Mouse (Mus musculus) hindbrain, embryonic 12.5 days (tissue): ENCODE results near the gene Gm44511. TPM values are rescaled to one million over a fixed set of nuclear protein-coding genes. Genes with fewer than 3 reads are reported as not detected.

Source experiments
- ATAC-seq: fragments of 200-750 bp; cut with Nextera tagmentation; 2 replicates; pipeline ENCODE4 v1.8.0; 2017; ENCODE audit warnings: moderate TSS enrichment; ENCODE audit not compliant: low FRiP score
- H3K27ac ChIP-seq: fragments of 300-500 bp; sonication (generic); 2 replicates; pipeline ENCODE4 v1.5.1; 2016; ENCODE audit warnings: mild to moderate bottlenecking
- H3K27me3 ChIP-seq: fragments of 300-500 bp; sonication (generic); 2 replicates; pipeline ENCODE4 v1.6.1; 2016; ENCODE audit warnings: mild to moderate bottlenecking
- H3K36me3 ChIP-seq: fragments of 300-500 bp; sonication (generic); 2 replicates; pipeline ENCODE4 v1.6.1; 2016; ENCODE audit warnings: mild to moderate bottlenecking
- H3K4me1 ChIP-seq: fragments of 300-500 bp; sonication (generic); 2 replicates; pipeline ENCODE4 v1.6.1; 2016
- H3K4me2 ChIP-seq: fragments of 300-500 bp; sonication (generic); replicated peaks from 2 replicates; pipeline ENCODE4 v1.6.1; 2016; ENCODE audit warnings: mild to moderate bottlenecking
- H3K4me3 ChIP-seq: fragments of 300-500 bp; sonication (generic); 2 replicates; pipeline ENCODE4 v1.5.1; 2016; ENCODE audit warnings: mild to moderate bottlenecking
- H3K9ac ChIP-seq: fragments of 300-500 bp; sonication (generic); 2 replicates; pipeline ENCODE4 v1.6.1; 2016; ENCODE audit warnings: mild to moderate bottlenecking, moderate library complexity
- H3K9me3 ChIP-seq: fragments of 300-500 bp; sonication (generic); replicated peaks from 2 replicates; pipeline ENCODE4 v1.6.1; 2016; ENCODE audit warnings: mild to moderate bottlenecking
- WGBS: fragments of 180-500 bp; shearing (Covaris S2); methylation state at CpG from one replicate; pipeline ENCODE4 v1.1.7; 2016; 5-methylcytosine and 5-hydroxymethylcytosine counted together
- polyA plus RNA-seq: library from polyadenylated mRNA; unstranded; fragments of >200 nt; fragmentation: Nextera tagmentation; extraction: Ambion mirVana; gene quantifications from 2 replicates; pipeline ENCODE4 v1.2.1, GENCODE M21; 2016

The Gm44511 gene
- polyA plus RNA-seq, 1 experiment from 2014 or later: not detected

- Histone ChIP-seq H3K4me3 (peak overlapping the region; percentile 72), H3K4me1 (peaks cover 23% of the 10 kb centered on the region), H3K9ac (peak overlapping the region; percentile 8; the same call in 1 of the 2 replicates), H3K27me3 (no peaks in the 10 kb centered on the region), H3K36me3 (no peaks in the 10 kb centered on the region), H3K27ac (peak overlapping the region; percentile 58), H3K9me3 (no peaks in the 10 kb centered on the region), H3K4me2 (peak overlapping the region; percentile 55)
- WGBS: 0% methylated on average over 17 of the region's 17 CpGs
- peak; percentile 13 for ATAC-seq
Observed at GRCm38 (mm10) chr6:128839266-128839771, 13.2 kb upstream of the Gm44511 start.

GRCm38 (mm10) chr6:128838342-128839265, 12.5 kb upstream of the Gm44511 start:
- peak overlapping the region; percentile 72 for H3K4me3 ChIP-seq
- no peaks in the 10 kb centered on the region for H3K27me3 ChIP-seq
- peak overlapping the region; percentile 73 for H3K9ac ChIP-seq
- H3K9me3 ChIP-seq: no peaks in the 10 kb centered on the region
- peaks cover 20% of the 10 kb centered on the region for H3K4me1 ChIP-seq
- peak overlapping the region; percentile 55 for H3K4me2 ChIP-seq
- H3K36me3 ChIP-seq: no peaks in the 10 kb centered on the region
- peak overlapping the region; percentile 86 for H3K27ac ChIP-seq
- ATAC-seq: peak; percentile 43
- WGBS: under 1% methylated on average over 49 of the region's 49 CpGs

GRCm38 (mm10) chr6:128837454-128838341, 11.6 kb upstream of the Gm44511 start:
- Histone ChIP-seq H3K9me3 (no peaks in the 10 kb centered on the region), H3K9ac (peak overlapping the region; percentile 54), H3K4me2 (peak overlapping the region; percentile 55), H3K4me1 (peaks cover 20% of the 10 kb centered on the region), H3K4me3 (peak overlapping the region; percentile 72), H3K27ac (peak overlapping the region; percentile 70), H3K36me3 (no peaks in the 10 kb centered on the region), H3K27me3 (no peaks in the 10 kb centered on the region)
- 2% methylated on average over 14 of the region's 14 CpGs for WGBS
- ATAC-seq: peak; percentile 33

GRCm38 (mm10) chr6:128836955-128837334, 10.8 kb upstream of the Gm44511 start:
- ATAC-seq: no peak
- H3K4me2 ChIP-seq: peak overlapping the region; percentile 55
- whole genome bisulfite sequencing: 89% methylated on average over 6 of the region's 6 CpGs
- H3K27me3 ChIP-seq: no peaks in the 10 kb centered on the region
- H3K27ac ChIP-seq: no peak overlapping the region
- H3K9ac ChIP-seq: no peak overlapping the region
- peak overlapping the region; percentile 72 for H3K4me3 ChIP-seq
- peaks cover 18% of the 10 kb centered on the region for H3K4me1 ChIP-seq
- no peaks in the 10 kb centered on the region for H3K9me3 ChIP-seq
- H3K36me3 ChIP-seq: no peaks in the 10 kb centered on the region

- no peaks in the 10 kb centered on the region for H3K9me3 ChIP-seq
- no peak overlapping the region for H3K4me3 ChIP-seq
- WGBS: 78% methylated on average over 8 of the region's 8 CpGs
- no peak overlapping the region for H3K27ac ChIP-seq
- H3K27me3 ChIP-seq: no peaks in the 10 kb centered on the region
- ATAC-seq: no peak
- H3K9ac ChIP-seq: no peak overlapping the region
- no peaks in the 10 kb centered on the region for H3K36me3 ChIP-seq
- H3K4me1 ChIP-seq: peaks cover 14% of the 10 kb centered on the region
- no peak overlapping the region for H3K4me2 ChIP-seq
Observed at GRCm38 (mm10) chr6:128836191-128836954, 10.3 kb upstream of the Gm44511 start.

GRCm38 (mm10) chr6:128835571-128835970, 9.5 kb upstream of the Gm44511 start:
- H3K27ac ChIP-seq: no peak overlapping the region
- no peaks in the 10 kb centered on the region for H3K27me3 ChIP-seq
- H3K4me1 ChIP-seq: peaks cover 14% of the 10 kb centered on the region
- H3K36me3 ChIP-seq: no peaks in the 10 kb centered on the region
- WGBS: 84% methylated on average over 4 of the region's 4 CpGs
- ATAC-seq: no peak
- H3K4me3 ChIP-seq: no peak overlapping the region
- no peak overlapping the region for H3K4me2 ChIP-seq
- H3K9ac ChIP-seq: no peak overlapping the region
- no peaks in the 10 kb centered on the region for H3K9me3 ChIP-seq

GRCm38 (mm10) chr6:128833046-128833445, 6.9 kb upstream of the Gm44511 start:
- 85% methylated on average over 10 of the region's 10 CpGs for WGBS
- Histone ChIP-seq H3K4me2 (no peak overlapping the region), H3K27me3 (no peaks in the 10 kb centered on the region), H3K27ac (no peak overlapping the region), H3K9ac (no peak overlapping the region), H3K4me1 (peaks cover 9% of the 10 kb centered on the region), H3K4me3 (no peak overlapping the region), H3K9me3 (no peaks in the 10 kb centered on the region), H3K36me3 (no peaks in the 10 kb centered on the region)
- ATAC-seq: no peak

- Histone ChIP-seq H3K4me1 (no peaks in the 10 kb centered on the region), H3K27me3 (no peaks in the 10 kb centered on the region), H3K4me2 (no peak overlapping the region), H3K4me3 (no peak overlapping the region), H3K36me3 (no peaks in the 10 kb centered on the region), H3K9me3 (no peaks in the 10 kb centered on the region), H3K9ac (no peak overlapping the region), H3K27ac (no peak overlapping the region)
- ATAC-seq: no peak
- 62% methylated on average over 4 of the region's 4 CpGs for WGBS
Observed at GRCm38 (mm10) chr6:128829837-128830236, 3.7 kb upstream of the Gm44511 start.

- Histone ChIP-seq H3K9me3 (no peaks in the 10 kb centered on the region), H3K4me3 (no peak overlapping the region), H3K27me3 (no peaks in the 10 kb centered on the region), H3K36me3 (no peaks in the 10 kb centered on the region), H3K4me2 (no peak overlapping the region), H3K4me1 (no peaks in the 10 kb centered on the region), H3K27ac (no peak overlapping the region), H3K9ac (no peak overlapping the region)
- no peak for ATAC-seq
- WGBS: 90% methylated on average over 3 of the region's 3 CpGs
Observed at GRCm38 (mm10) chr6:128826781-128827180, 666 bp upstream of the Gm44511 start.

GRCm38 (mm10) chr6:128818083-128818802, 7.9 kb downstream of the Gm44511 start:
- no peaks in the 10 kb centered on the region for H3K9me3 ChIP-seq
- H3K27ac ChIP-seq: no peak overlapping the region
- no peak overlapping the region for H3K4me2 ChIP-seq
- no peaks in the 10 kb centered on the region for H3K36me3 ChIP-seq
- H3K9ac ChIP-seq: no peak overlapping the region
- WGBS: 79% methylated on average over 4 of the region's 4 CpGs
- ATAC-seq: no peak
- no peak overlapping the region for H3K4me3 ChIP-seq
- H3K4me1 ChIP-seq: no peaks in the 10 kb centered on the region
- H3K27me3 ChIP-seq: no peaks in the 10 kb centered on the region

GRCm38 (mm10) chr6:128808532-128808931, 17.6 kb downstream of the Gm44511 start:
- Histone ChIP-seq H3K9ac (no peak overlapping the region), H3K27me3 (no peaks in the 10 kb centered on the region), H3K27ac (no peak overlapping the region), H3K9me3 (no peaks in the 10 kb centered on the region), H3K4me3 (no peak overlapping the region), H3K4me2 (no peak overlapping the region), H3K4me1 (no peaks in the 10 kb centered on the region), H3K36me3 (no peaks in the 10 kb centered on the region)
- ATAC-seq: no peak
- WGBS: 94% methylated on average over 5 of the region's 5 CpGs
